Mouse (Mus musculus) olfactory bulb, adult 2 months (tissue): ENCODE data around the gene Gm17521. TPM values are rescaled to one million over a fixed set of nuclear protein-coding genes. Genes with fewer than 3 reads are reported as not detected.
"Not testable (repeated sequence)": the region's sequence is repeated elsewhere in the genome, so short reads cannot be mapped to it uniquely, and the experiment has no call there.

Experiments
- H3K27ac ChIP-seq: fragments of 200-500 bp; 2 replicates; pipeline ENCODE4 v1.5.1; 2012; ENCODE audit warnings: low read depth, low read length; ENCODE audit not compliant: insufficient read depth
- H3K4me1 ChIP-seq: fragments of 200-500 bp; 2 replicates; pipeline ENCODE4 v1.6.1; 2012; ENCODE audit warnings: low read length; ENCODE audit not compliant: control insufficient read depth, insufficient read depth
- H3K4me3 ChIP-seq: fragments of 200-500 bp; 2 replicates; pipeline ENCODE4 v1.5.1; 2012; ENCODE audit warnings: mild to moderate bottlenecking, low read depth, low read length, moderate library complexity; ENCODE audit not compliant: insufficient read depth
- CTCF ChIP-seq: fragments of 200-500 bp; IDR thresholded peaks from 2 replicates; pipeline ENCODE4 v1.5.1; 2012; ENCODE audit warnings: low read depth, mild to moderate bottlenecking, low read length, moderate library complexity; ENCODE audit not compliant: insufficient read depth
- POLR2A ChIP-seq: fragments of 200-500 bp; IDR thresholded peaks from 2 replicates; pipeline ENCODE4 v1.6.1; 2012; ENCODE audit warnings: mild to moderate bottlenecking, low read depth, low read length, moderate library complexity; ENCODE audit not compliant: insufficient read depth
- WGBS: fragments of 180-500 bp; shearing (Covaris S2); methylation state at CpG from one replicate; pipeline ENCODE4 v1.1.7; 2018; 5-methylcytosine and 5-hydroxymethylcytosine counted together
- polyA plus RNA-seq: library from polyadenylated mRNA; stranded (reverse); fragments of >200 nt; gene quantifications from 2 replicates; pipeline ENCODE4 v1.2.4, GENCODE M21; 2012; ENCODE audit warnings: low replicate concordance; ENCODE audit not compliant: missing spikeins, insufficient read depth, insufficient read length

The Gm17521 gene
- polyA plus RNA-seq = not detected in 2 replicates

GRCm38 (mm10) chrX:123029569-123029968, at the start of gene Gm17521:
Gene Gm17521, minus strand, starts transcription at chrX:123029669.
- H3K4me3 ChIP-seq, H3K4me1 ChIP-seq, H3K27ac ChIP-seq: not testable (repeated sequence)
- 69% methylated on average over 1 of the region's 1 CpGs for WGBS

- no peak for TF ChIP-seq POLR2A
- no peak for TF ChIP-seq CTCF
- no peak overlapping the region for H3K27ac ChIP-seq
- H3K4me1 ChIP-seq = no peaks in the 10 kb centered on the region
- H3K4me3 ChIP-seq = no peak overlapping the region
Observed at GRCm38 (mm10) chrX:123043956-123044355, 14.5 kb upstream of the Gm17521 start.

- 61% methylated on average over 4 of the region's 4 CpGs for WGBS
- no peak overlapping the region for H3K27ac ChIP-seq
- H3K4me3 ChIP-seq = no peak overlapping the region
- H3K4me1 ChIP-seq = no peaks in the 10 kb centered on the region
- TF ChIP-seq POLR2A (no peak), CTCF (no peak)
Observed at GRCm38 (mm10) chrX:123043516-123043915, 14.0 kb upstream of the Gm17521 start.

Other genes with a start within 250 kb of the Gm17521 start
- gene Cldn34c1, start 73.8 kb upstream of the Gm17521 start, polyA plus RNA-seq = not detected in 2 replicates
- gene Srsx, start 192.8 kb upstream of the Gm17521 start, polyA plus RNA-seq = not detected in 2 replicates
- gene Gm17577, start 217.2 kb upstream of the Gm17521 start, polyA plus RNA-seq = not detected in 2 replicates